Mouse (Mus musculus): ENCODE measurements around the gene Litaf.
A peak's percentile ranks its signal among the peaks of the same experiment; 100 is the strongest.
"Not testable (repeated sequence)": the region's sequence is repeated elsewhere in the genome, so short reads cannot be mapped to it uniquely, and the experiment has no call there.

Gene Litaf

GRCm38 (mm10) chr16:10958307-10958706 is 107.7 kb downstream of the Litaf start:
- not testable (repeated sequence) for DNase-seq (ENCODE audit: low read depth, low spot score)

GRCm38 (mm10) chr16:10957794-10958193 is 108.2 kb downstream of the Litaf start:
- no peak for DNase-seq (ENCODE audit: low read depth, low spot score)

GRCm38 (mm10) chr16:10956938-10957685 is 108.8 kb downstream of the Litaf start:
- peak; percentile 67 for DNase-seq (ENCODE audit: low read depth, low spot score)

GRCm38 (mm10) chr16:10955078-10955477 is 110.9 kb downstream of the Litaf start:
- no peak for DNase-seq (ENCODE audit: low read depth, low spot score)

- no peak for DNase-seq (ENCODE audit: low read depth, low spot score)
Observed at GRCm38 (mm10) chr16:10952881-10953280, 113.1 kb downstream of the Litaf start.

- DNase-seq (ENCODE audit: low read depth, low spot score): no peak
Observed at GRCm38 (mm10) chr16:10952071-10952470, 113.9 kb downstream of the Litaf start.

GRCm38 (mm10) chr16:10951581-10951980 is 114.4 kb downstream of the Litaf start:
- no peak for DNase-seq (ENCODE audit: low read depth, low spot score)

- no peak for DNase-seq (ENCODE audit: low read depth, low spot score)
Observed at GRCm38 (mm10) chr16:10950539-10950938, 115.4 kb downstream of the Litaf start.

- DNase-seq (ENCODE audit: low read depth, low spot score): no peak
Observed at GRCm38 (mm10) chr16:10947724-10948123, 118.2 kb downstream of the Litaf start.

- DNase-seq (ENCODE audit: low read depth, low spot score): no peak
Observed at GRCm38 (mm10) chr16:10945381-10946127, 120.4 kb downstream of the Litaf start.

GRCm38 (mm10) chr16:10944545-10944944 is 121.4 kb downstream of the Litaf start:
- no peak for DNase-seq (ENCODE audit: low read depth, low spot score)

DNA sequence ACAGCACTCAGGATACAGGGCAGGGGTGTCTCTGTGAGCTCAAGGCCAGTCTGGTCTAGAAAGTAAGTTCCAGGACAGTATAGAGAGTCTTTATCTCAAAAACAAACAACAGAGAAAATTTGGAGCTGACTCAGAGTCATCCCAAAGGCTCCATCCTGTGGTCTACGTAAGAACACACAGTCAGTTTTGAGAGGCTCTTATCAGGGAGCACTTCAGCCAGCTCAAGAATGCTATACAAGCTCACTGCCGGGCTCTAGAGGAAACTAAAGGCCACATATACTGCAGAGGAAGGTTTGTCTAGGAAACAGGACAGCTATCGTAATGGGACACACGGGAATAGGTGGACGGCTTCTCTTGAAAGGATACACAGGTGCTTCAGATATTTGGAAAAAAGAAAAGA is 122.7 kb downstream of the Litaf start:
- DNase-seq (ENCODE audit: low read depth, low spot score): no peak

GRCm38 (mm10) chr16:10940661-10941060 is 125.3 kb downstream of the Litaf start:
- DNase-seq (ENCODE audit: low read depth, low spot score): no peak

DNA sequence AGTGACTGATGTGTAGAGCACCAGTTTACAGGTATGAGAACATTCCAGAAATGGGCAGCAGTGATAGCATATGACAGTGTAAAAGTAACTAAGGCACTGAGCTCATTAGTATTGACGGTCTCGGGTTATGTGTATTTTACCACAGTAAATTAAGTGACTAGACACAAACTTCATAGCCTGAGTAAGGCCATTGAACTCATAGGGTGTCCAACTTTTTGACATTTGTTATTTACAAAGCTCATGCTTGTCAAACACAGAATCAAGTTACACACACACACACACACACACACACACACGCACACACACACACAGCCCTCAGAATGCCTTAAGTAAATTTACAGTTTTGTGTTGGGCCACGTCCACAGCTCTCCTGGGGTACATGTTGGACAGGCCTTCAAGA is 126.0 kb downstream of the Litaf start:
- no peak for DNase-seq (ENCODE audit: low read depth, low spot score)

DNA sequence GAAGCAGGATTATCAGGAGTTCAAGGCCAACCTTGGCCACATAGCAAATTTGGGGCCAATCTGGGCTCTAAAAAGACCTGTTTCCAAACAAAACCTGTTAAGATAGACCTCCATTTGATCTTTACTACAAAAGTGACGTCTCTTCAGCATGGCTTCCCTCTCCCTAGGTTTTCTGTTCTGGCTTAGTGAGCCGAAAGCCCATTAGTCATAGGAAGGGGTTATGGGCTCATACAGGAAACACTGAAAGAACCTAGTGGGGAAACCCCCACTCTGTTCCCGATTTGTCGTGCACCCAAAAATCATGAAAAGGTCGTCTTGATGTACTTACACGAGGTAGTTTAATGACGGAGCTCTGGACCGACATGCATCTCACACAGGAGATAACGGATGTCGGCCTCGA is 128.5 kb downstream of the Litaf start:
- no peak for DNase-seq (ENCODE audit: low read depth, low spot score)

GRCm38 (mm10) chr16:10936700-10937319 is 129.1 kb downstream of the Litaf start:
- no peak for DNase-seq (ENCODE audit: low read depth, low spot score)

DNA sequence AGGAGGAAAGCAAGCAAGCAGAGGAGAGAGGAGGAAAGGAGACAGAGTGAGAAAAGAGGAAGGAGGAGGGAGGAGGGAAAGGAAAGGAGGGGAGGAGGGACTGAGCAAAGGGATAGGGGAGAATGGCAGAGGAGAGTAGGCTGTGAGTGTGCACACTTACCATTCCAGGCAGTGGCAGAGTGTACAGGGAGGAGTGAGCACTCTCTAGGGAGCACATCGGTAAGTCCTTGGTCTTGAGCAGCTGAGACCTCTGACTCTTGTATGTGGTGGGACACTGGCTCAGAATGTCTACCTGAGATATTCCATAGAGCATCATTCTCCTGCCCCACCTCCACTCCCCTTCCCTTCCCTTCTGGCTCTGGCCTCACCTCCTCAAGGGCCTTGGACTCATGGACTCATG is 131.9 kb downstream of the Litaf start:
- no peak for DNase-seq (ENCODE audit: low read depth, low spot score)

DNA sequence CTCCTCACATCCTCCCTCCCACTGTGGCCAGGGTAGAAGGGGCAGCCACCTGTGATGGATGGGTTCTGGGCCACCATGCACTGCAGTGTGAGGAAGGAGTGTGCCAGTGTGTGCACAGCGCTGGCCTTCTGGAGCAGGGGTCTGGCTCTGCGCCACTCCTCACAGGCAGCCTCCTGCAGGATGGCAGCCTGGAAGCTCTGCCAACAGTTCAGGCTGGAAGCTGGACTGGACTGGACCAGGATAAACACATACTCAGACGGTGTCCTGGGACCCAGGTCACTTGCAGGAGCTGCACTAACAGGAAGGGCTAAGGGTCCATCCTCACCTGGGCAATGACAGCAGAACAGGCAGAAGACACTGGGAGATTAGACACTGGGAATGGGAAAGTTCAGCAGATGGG is 132.6 kb downstream of the Litaf start:
- DNase-seq (ENCODE audit: low read depth, low spot score): no peak

DNA sequence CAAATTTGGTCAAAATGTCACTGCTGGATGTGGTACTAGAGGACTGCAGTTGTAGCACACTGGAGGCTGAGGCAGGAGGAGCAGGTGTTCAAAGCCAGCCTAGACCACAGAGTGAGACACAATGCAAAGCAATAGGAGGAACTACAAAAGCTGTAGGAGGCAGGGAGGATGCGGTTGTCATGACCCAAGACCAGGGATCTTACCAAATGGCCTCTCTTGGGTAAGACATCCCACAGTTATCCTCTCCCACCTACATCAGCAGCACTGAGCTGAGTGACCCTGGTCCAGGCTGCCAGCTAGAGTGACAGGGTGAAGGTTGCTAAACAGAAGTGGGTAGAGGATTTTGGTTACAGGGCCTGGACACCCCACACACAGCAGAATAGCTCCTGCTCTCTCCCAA is 138.9 kb downstream of the Litaf start:
- DNase-seq (ENCODE audit: low read depth, low spot score): no peak

- no peak for DNase-seq (ENCODE audit: low read depth, low spot score)
Observed at GRCm38 (mm10) chr16:10925591-10926180, 140.3 kb downstream of the Litaf start.

- DNase-seq (ENCODE audit: low read depth, low spot score): no peak
Observed at GRCm38 (mm10) chr16:10923561-10923960, 142.4 kb downstream of the Litaf start.

DNA sequence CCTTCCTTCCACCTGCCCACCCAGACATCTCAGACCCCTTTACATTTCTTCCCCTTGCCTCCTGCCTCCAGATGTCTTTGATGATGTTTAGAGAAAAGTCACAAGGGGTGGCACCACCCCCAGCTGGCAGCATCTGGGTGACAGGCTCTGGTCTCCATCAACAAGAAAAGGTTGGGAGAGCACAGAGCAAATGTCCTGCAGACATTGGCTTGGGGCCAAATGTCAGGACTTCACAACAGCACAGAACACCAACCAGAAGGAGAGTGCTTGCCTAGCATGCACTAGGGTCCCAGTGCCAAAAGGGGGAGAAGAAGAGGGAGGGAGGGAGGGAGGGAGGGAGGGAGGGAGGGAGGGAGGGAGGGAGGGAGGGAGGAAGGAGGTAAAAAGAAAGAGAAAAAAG is 146.1 kb downstream of the Litaf start:
- DNase-seq (ENCODE audit: low read depth, low spot score): no peak
